Mouse (Mus musculus) kidney, postnatal 4 days (tissue): ENCODE measurements around the gene Tsg101.
"Not testable (repeated sequence)": the region's sequence is repeated elsewhere in the genome, so short reads cannot be mapped to it uniquely, and the experiment has no call there.

Source experiments
- DNase-seq, 2 experiments: peaks; one replicate each; pipeline ENCODE4 v3.0.0; 2021; ENCODE audit warnings: mixed read lengths in 2 of 2

The Tsg101 gene

DNA sequence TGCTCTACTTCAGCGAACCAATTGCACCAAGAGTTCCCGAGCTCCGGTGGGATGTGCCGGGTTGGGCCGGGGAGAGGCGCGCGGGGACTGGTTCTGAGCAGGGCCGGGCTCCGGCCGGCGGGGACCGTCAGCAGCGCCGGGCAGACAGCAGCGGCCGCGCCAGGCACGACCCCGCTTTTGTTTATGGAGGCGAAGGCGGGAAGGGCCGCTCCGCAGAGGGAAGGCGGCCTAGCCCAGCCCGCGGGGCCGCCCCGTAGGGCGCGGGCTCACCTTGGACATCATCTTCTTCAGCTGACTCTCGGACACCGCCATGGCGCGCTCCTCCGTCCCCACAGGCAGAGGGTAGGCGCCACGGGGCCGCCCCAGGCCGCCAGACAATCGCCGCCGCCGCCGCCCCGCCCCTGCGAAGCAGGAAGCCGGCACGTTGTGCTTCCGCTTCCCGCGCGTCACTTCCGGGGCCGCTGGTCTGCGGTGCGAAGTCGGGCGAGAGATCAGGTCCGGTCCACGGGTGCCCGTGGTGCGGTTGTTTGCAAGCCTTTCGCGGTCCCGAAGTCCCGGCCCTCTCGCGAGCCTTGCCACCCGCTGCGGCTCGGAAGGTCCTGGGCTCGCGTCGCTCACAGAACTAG, at the start of gene Tsg101:
Gene Tsg101 (minus strand): TSS at position 419 of the 626 bp plus-strand sequence.
- peak; percentile 95 to 97 for DNase-seq

GRCm38 (mm10) chr7:46964070-46964469, 44.3 kb upstream of the Tsg101 start:
- no peak for DNase-seq

DNA sequence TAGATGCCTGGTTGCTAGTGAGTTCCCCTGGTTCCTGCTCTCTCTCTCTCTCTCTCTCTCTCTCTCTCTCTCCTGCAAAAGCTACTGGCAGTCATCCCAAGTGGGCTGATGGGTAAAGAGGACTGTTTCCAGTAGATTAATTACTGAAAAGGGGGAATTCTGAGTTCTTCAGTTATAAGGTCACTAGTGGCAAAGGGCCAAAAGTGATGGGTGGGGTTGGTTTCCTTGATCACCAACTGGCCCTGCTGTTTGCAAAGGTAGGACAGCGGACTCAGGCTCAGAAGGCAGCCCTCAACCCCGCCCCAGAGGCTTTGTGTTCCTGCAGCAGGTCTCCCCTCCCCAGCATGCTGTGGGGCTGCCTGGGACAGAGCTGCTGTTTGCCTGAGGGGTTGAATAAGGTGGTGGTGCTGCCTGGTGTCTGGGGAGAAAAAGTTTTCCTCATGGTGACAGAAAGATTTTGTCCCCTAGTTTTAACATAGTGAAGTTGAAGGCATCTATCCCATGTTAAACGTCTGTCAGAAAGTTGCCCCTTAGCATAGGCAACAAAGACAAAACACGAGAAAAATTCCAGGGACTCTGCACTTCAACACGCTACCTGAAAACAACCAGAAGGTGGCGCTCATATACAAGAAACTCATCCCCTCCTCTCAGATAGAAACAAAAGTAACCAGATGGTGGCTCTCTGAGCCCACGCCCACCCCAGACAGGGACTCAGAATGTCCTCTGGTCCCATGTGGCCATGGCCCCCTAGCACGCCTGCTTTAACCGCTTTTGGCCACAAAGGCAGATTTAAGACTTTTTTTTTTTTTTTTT, 43.2 kb upstream of the Tsg101 start:
- DNase-seq = peak; percentile 75 to 82

GRCm38 (mm10) chr7:46962132-46962531, 42.4 kb upstream of the Tsg101 start:
- DNase-seq = peak in 1 of 2 experiments; percentile 11

DNA sequence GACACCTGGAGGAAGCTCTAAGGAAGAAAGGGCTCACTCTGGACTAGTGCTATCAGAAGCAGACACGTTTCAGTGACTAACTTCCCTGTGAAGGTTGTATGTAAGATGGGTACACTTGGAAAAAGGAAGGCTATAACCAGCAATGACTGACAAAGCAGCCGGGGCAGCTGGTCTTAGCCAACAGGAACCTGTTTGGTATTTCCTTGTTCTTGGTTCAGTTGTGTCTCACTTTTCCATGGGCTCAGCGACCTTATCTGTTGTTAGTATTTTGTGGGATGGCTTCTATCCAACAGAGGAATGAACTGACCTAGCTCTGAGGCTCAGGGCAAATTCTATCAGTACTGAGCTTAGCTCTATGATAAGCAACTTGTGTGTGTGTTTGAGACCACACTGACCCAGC, 41.2 kb upstream of the Tsg101 start:
- DNase-seq = no peak

DNA sequence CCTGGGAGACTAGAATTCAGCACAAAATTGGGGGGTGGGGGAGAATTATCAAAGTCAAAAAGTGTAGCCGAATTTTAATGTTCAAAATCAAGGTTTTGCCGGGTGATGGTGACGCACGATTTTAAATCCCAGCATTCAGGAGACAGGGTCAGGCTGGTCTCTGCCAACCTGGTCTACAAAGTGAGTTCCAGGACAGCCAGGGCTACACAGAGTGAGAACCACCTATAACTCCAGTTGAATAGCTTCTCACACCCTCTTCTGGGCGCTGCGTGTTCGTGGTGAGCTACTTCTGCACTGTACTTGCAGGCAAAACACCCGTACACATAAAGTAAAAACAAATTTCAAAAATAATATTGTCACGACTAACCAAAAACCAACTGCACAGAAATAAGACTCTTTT, 39.1 kb upstream of the Tsg101 start:
- DNase-seq = peak in 1 of 2 experiments; percentile 11

- DNase-seq = peak; percentile 98
These were observed 38.3 kb upstream of the Tsg101 start, which contains the start of gene Uevld for GRCm38 (mm10) chr7:46957831-46958691. Uevld (minus strand) TSS chr7:46958527.

DNA sequence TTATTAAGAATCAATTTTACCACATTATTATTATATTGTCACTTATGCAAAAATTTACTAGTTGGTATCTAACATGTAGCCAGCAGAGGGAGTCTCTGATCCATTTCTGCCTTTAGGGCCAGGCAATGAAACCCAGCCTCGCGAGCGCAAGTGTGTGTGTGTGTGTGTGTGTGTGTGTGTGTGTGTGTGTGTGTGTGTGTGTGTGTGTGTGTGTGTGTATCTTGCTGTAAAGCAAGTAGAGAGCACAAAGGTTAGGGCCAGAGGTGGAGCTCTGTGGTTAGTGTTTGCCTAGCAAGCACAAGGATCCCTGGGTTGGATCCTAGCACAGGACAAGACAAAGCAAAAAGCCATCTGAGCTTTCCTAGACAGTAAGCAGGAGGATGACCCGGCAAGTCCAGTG, 16.1 kb upstream of the Tsg101 start:
- peak; percentile 35 to 57 for DNase-seq

- DNase-seq = peak; percentile 22 to 37
These were observed 15.0 kb upstream of the Tsg101 start for GRCm38 (mm10) chr7:46934788-46935187.

GRCm38 (mm10) chr7:46931370-46931769, 11.6 kb upstream of the Tsg101 start:
- no peak for DNase-seq

DNA sequence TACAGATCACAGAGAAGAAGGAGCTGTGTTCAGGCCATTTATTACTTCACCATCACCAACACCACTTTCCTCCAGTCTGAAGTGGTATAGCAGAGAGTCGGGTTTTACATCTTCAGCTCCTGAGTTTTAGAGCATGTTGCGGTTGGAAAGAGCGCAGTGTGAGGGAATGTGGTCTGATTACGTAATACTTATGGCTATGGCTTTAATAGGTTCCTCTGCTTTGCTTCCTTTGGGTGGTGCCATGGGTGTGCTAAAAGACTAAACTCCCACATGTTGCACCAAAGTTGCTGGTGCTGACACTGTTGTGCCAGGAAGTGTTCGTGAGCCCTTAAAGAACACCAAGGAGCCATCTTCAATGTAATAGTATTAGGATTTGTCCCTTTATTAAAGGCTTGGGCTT, 8.5 kb upstream of the Tsg101 start:
- DNase-seq = no peak

DNA sequence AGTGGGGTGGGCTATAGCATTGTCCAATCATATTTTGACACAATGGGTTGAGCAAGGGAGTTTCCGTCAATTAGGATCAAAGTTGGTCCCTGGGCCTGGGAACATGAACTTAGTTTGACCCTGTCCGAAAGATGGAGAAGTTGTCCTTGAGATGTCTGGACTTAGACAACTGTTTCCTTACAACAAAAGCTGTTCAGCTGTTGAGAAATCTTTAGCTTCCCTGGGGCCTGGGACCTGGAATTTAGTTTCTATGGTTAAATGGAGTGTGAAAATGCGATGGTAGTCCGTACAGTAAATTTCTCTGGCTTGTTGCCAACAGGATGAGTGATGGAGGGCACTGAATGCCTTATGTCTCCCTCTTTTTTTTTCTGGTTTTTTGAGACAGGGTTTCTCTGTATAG, 2.3 kb upstream of the Tsg101 start:
- DNase-seq = no peak

- DNase-seq = peak in 1 of 2 experiments; percentile 6
These were observed 944 bp downstream of the Tsg101 start for GRCm38 (mm10) chr7:46918678-46919371.

- DNase-seq = no peak
These were observed 3.4 kb downstream of the Tsg101 start for GRCm38 (mm10) chr7:46916376-46916775.

- DNase-seq = no peak
These were observed 8.5 kb downstream of the Tsg101 start for GRCm38 (mm10) chr7:46911250-46911649.

DNA sequence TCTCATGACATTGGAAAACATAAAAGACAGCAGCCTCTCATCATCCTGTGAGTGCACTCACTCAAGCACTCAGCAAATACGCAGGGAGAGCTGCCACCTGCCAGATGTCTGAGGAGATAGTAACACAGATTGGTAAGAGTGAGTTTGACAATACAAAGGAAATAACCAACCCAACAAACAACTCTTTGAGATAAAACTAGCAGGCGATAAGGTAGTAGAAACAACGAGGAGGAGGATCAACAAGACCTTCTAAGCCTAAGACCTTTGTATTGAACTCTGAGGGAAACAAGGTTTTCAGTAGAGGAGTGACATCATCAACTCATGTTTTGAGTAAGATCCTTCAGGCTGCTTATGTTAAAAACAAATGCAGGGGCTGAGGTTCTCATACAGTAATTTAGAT, 20.4 kb downstream of the Tsg101 start:
- no peak for DNase-seq

DNA sequence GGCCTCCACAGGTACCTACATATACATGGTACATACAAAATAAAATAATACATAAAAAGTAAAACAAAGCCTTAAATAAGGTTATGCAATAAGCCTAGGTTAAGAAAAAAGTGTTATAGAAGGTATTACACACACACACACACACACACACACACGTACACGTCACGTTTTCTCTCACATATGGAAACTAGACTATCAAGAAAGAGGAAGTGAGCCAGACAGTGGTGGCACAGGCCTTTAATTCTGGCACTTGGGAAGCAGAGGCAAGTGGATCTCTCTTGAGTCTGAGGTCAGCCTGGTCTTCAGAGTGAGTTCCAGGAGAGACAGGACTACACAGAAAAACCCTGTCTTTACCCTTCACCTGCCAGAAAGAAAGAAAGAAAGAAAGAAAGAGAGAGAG, 24.3 kb downstream of the Tsg101 start:
- DNase-seq = no peak

DNA sequence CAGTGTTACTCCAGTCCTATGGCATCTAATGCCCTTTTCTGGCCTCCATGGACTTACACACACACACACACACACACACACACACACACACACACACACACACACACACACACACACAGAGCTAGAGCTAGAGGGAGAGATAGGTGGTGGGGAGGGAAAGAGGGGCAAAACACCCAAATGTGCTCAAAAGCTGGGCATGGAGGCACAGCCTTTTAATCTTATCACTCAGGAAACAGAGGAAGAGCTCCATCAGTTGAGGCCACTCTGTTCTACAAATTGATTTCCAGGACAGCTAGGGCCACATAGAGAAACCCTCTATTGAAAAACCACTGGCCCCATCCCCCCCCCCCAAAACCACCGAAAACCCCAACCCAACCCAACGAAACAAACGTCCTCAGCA, 36.5 kb downstream of the Tsg101 start:
- DNase-seq = no peak

- not testable (repeated sequence) for DNase-seq
These were observed 37.8 kb downstream of the Tsg101 start for GRCm38 (mm10) chr7:46881941-46882340.

DNA sequence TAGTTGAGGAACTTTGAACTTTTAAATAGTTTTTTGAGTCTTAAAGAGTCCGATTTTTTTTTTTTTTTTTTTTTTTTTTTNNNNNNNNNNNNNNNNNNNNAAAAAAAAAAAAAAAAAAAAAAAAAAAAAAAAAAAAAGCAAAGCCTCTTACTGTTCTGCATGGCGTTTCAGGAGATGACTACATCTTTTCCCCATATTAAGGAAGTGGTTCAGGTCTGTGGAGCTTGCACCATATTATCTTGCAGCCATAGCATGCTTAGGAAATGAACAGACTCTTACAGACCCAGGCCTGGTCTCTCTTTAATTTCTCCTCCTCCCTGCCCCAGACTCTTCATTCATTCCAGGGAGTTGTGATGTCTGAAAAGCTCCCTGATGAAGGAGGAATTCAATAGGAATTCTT, 38.8 kb downstream of the Tsg101 start:
- no peak for DNase-seq

DNA sequence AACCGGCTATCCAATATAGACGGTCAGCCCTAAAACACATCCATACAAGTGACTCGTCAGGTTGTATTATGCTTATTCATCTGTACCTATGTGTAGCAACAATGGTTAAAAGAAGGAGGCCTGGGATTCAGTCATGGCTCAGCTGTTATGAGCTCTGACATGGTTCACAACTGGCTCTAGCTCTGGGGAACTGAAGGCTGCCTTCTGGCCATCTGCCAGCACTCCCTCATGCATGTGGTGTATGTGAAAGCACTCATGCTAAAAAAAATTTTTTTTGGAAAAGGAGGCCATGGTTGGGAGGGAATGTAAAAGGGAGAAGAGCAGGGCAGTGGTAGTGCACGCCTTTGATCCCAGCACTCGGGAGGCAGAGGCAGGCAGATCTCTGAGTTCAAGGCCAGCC, 39.9 kb downstream of the Tsg101 start:
- peak; percentile 57 to 66 for DNase-seq

DNA sequence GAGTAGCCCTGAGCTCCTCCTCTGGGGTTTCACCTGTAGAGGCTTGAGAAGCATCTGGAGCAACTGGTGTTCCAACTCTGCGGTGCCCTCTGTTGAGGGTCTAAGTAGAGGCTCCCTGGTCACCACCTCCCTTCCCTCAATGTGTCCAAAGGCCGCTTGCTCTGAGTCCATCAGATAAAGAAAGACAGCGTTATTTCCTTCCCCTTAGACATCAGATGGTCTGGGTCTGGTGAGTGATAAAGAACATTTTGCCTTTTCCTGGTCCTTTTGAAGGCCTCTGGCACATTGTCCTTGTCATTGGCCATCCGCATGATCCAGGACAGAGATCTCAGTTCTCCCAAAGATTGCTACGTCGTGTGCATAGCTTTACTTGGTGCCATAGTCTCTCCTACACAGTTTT, 42.5 kb downstream of the Tsg101 start:
- no peak for DNase-seq

DNA sequence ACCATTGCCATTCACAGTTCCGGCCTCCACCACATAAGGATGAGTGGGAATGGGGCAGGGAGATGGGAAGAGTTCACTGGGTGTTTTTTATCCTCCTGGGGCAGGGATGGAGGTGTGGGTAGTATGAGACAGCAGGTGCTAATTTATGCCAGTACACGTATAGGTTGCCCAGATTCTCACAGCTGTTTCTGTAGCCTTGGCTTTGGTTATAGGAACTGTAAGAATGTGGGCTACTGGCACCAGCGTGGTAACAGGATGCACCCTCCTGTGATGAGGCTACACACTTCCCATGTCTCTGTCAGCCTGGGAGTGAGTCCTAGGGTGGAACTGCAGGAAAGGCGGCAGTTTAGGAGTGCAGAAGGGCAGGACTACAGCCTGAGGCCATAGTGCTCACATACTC, 42.9 kb downstream of the Tsg101 start:
- no peak for DNase-seq
